Mouse (Mus musculus): ENCODE results near the gene Net1.

DNA sequence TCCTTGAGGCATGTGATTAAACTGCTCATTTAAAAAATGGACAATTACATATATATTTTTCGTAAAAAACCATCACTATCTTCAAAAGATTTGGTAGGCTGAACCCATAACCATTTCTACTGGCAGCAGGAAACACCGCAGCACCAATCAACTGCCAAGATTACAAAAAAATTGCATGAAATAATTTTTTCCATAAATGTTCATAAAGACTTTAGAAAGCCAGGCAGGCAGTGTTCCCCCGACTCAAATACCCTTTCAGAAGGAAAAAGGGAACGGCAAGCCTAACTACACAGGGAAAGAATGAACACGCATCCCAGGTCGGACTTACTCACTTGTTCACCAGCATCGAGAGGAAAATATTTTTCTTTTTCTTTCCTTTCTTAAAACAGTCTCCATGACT, 25.4 kb downstream of the Net1 start:
- TF ChIP-seq POLR2A (IDR thresholded peaks at IDR 0.05; ENCODE audit: extremely low read depth, insufficient read depth, low read length) (no peak), CTCF (IDR thresholded peaks at IDR 0.05; ENCODE audit: extremely low read depth, insufficient read depth, low read length) (no peak)
